Mouse (Mus musculus) embryonic fibroblast, embryonic 13.5 days (primary cell): ENCODE results near the gene Vrk1.

Experiments used
- CTCF ChIP-seq: IDR thresholded peaks from 2 replicates; pipeline ENCODE4 v1.5.1; 2011; ENCODE audit warnings: mild to moderate bottlenecking, control low read depth, low read length, moderate library complexity, borderline replicate concordance; ENCODE audit not compliant: insufficient read depth
- POLR2A ChIP-seq: IDR thresholded peaks from 2 replicates; pipeline ENCODE4 v1.6.1; 2011; ENCODE audit warnings: low read depth, mild to moderate bottlenecking, control low read depth, low read length, moderate library complexity

- TF ChIP-seq POLR2A, result no peak
- TF ChIP-seq CTCF, result no peak
Observed at GRCm38 (mm10) chr12:106006218-106006617, 3.8 kb upstream of the Vrk1 start.
